Mouse (Mus musculus) kidney, postnatal 36 days (tissue): ENCODE measurements around the gene F3.
"Not testable (repeated sequence)": the region's sequence is repeated elsewhere in the genome, so short reads cannot be mapped to it uniquely, and the experiment has no call there.

Experiments used
- DNase-seq, 2 experiments: peaks; one replicate each; pipeline ENCODE4 v3.0.0; 2021 to 2022; ENCODE audit warnings: mixed read lengths in 2 of 2

Gene F3

GRCm38 (mm10) chr3:121739489-121740213 is 16.3 kb downstream of the F3 start:
- no peak for DNase-seq

GRCm38 (mm10) chr3:121741186-121741848 is 18.0 kb downstream of the F3 start:
- DNase-seq, result not testable (repeated sequence)

GRCm38 (mm10) chr3:121754319-121755090 is 31.2 kb downstream of the F3 start:
- DNase-seq, result peak in 1 of 2 experiments; percentile 13

- DNase-seq, result no peak
These were observed 31.8 kb downstream of the F3 start for GRCm38 (mm10) chr3:121755152-121755551.

GRCm38 (mm10) chr3:121758373-121758772 is 35.0 kb downstream of the F3 start:
- no peak for DNase-seq

GRCm38 (mm10) chr3:121762056-121762852 is 38.9 kb downstream of the F3 start:
- DNase-seq, result peak; percentile 30 to 45

- no peak for DNase-seq
These were observed 42.7 kb downstream of the F3 start for GRCm38 (mm10) chr3:121766048-121766447.

- no peak for DNase-seq
These were observed 43.5 kb downstream of the F3 start for GRCm38 (mm10) chr3:121766818-121767217.

GRCm38 (mm10) chr3:121768770-121769169 is 45.4 kb downstream of the F3 start:
- DNase-seq, result no peak

- DNase-seq, result not testable (repeated sequence)
These were observed 50.0 kb downstream of the F3 start for GRCm38 (mm10) chr3:121773336-121773735.

GRCm38 (mm10) chr3:121777943-121778342 is 54.6 kb downstream of the F3 start:
- peak; percentile 47 to 79 for DNase-seq

GRCm38 (mm10) chr3:121783020-121783419 is 59.7 kb downstream of the F3 start:
- DNase-seq, result no peak
